Mouse (Mus musculus): ENCODE measurements around the gene Mief1.

Gene Mief1

DNA sequence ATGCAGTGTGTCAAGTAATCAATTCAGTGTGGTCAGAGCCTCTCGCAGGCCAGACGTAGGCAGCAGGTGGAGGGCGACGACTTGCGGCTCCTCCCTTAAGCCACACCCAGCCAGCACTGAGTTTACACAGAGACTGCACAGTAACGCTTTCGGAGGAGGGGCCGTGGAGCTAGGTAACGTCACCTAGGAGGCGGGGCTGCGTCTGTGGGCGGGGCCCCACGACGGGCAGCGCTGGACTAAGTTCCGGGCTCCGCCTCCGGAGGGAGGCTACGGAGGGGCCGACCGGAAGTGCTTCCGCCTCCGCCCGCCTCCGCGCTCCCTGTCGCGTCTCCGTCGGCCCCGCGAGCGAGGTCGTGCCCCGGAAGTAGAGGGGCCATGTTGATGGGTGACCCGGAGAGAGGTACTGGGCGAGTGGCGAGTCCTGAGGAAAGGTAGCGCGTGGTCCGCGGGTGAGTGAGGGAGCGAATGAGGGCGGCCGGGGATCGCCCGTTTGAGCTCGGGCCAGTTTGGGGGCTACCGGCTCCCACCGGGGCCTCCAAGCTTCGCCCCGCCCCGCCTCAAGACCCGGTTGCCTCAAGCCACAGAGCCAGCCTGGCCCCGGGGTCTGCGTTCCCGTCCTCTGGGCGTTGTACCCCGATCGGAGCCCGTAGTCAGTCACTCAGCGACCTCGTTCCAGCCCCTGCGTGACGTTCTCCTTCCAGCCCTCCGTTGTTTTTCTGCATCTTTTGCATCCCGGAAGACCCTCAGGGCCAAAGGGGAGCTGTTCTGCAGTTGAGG lies at the start of gene Mief1:
Gene Mief1, plus strand, starts transcription at position 286 of the 777 bp plus-strand sequence.
- DNase-seq: peak; percentile 99

DNA sequence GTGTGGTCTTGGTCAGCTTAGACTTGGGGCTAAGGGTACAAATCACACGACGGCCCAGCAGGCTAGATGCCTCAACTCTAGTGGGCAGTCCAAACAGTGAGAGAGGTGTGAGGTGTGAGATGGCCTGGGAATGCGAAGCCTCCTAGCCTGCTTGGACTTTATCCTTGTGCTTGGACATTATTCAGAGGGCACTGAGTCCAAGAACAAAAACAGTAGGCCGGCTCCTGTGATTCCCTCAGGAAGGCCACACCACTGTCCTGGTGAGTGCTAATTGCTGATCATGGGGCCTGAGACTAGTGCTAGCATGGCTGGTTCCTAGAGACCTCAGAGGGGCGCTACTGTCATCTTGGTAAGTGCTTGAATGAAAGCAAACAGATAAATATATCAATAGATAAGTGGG lies 44.9 kb upstream of the Mief1 start:
- DNase-seq: peak; percentile 70

DNA sequence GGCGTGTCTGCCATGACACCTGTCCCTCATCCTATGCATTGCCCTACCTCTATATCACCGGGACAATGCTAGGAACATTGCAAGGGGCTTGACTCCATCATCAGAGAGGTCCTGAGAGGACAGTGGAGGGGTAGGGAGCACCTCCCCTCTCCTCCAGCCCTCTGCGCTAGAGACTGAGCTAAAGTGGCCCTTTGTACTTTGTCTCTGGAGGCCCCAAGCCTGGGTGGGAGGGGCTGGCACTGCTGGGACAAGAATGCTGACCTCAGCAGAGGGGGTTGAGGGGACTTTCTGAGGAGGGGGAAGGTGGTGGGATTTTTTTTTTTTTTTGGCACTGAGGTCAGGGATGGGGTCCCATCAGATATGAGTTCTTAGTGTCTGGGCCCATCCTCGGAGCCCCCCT lies 43.7 kb upstream of the Mief1 start:
- DNase-seq: peak; percentile 78

DNA sequence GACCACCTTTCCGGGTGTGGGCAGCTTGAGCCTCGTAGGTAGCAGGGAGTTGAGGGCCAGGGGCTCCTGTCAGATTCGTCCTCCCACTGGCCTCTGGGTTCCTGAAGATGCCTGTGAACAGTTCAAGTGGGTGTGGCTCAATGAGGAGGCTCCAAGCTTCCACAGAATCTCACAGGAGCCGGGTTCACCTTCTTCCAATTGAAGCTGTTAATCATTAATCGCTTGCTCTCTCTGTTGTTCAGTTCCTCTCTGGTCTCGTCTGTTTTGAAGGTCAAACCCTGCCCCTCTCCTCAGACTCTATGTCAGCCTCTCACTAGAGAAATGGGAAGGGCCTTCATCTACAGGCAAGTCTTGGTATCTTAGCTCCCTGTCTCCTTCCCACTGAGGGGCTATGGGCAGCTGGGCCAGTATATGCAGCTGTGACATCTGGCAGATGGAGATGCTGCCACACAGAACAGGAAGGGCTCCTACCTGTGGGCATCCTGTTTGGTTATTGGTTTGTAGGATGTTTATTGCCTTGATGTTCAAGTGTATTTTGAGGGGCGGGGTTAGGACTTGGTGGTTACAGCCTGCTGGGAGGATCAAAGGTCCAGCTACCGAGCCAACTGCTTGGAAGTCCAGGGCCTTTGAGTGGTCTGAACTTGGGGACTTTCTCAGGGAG lies 42.1 kb upstream of the Mief1 start:
- peak; percentile 54 for DNase-seq

DNA sequence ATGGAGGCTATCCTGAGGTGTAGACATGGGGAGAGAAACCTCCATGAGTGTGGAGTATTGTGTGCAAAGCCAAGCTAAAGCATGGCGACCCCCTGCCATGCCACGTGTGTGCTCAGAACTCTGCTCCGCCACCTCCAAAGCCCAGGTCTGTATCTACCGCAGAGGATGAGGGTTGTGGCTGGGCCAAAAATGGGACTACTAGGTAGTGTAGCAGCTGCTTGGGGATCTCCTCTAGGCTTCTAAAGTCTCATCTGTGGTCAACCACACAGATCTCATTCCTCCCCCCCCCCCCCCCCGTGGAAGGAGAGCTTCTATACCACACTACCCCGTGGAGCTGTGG lies 41.6 kb upstream of the Mief1 start:
- DNase-seq: no peak

DNA sequence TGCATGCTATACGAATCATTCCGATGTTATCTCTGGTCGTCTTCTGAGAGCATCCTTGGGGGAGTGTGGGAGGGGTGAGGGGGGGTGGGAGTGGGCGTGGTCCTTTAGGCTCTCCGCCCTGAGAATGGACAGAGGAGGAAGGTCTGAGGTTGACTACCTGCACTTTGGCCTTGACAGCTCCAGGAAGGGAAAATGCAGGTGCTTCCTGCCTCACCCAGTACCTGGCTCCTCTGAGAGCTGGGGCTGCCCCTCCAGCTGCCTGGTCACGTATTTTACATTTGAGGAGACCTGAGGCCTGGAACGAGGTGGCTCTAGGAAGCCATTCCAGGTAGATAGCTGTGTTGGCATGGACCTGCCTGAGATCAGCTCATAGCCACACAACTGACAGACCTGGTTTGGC lies 41.0 kb upstream of the Mief1 start:
- DNase-seq: no peak

DNA sequence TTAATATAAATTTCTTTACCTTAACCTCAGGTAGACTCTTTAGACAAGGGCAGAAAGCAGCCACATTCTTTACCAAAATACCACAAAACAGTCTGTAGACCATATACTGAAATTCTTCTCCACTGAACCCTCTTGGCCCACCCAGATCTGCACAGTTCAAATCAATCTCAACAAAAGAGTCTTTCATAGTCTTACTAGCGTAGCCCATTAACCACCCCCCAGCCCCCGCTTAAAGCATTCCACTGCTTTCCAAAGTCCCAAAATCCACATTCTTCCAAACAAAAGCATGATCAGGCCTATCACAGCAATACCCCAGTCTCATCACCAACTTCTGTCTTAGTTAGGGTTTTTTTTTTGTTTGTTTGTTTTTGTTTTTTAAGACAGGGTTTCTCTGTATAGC lies 34.3 kb upstream of the Mief1 start:
- no peak for DNase-seq

DNA sequence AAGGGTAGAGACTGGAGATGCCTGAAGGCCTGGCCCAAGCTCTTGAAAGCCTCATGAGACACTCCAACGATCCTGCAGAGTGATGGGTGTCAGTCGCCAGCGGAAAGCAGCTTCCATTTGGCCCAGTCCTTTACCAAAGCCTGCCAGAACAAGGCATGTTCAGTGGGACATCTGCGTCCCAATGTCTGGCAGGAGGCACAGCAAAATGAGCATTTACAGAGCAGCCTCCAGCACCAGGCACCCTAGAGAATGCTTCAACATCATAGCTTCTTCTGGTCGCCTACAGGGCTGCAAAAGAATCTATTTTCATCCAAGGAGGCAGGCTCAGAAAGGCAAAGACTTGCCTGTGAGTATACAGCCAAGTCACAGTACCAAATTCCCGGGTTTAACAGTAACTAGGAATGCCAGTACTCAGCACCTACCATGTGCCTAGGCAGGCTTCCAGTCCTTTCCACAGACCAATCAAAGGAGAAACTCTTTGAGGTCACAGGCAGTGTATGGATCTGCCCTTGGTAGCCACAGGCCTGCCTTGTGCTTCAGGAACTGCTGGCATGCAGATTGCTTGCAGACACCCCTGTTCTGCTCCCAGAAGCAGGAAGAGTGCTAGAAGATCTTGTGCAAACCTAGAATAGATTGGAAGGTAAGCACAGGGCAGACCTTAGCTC lies 31.6 kb upstream of the Mief1 start:
- peak; percentile 42 for DNase-seq

DNA sequence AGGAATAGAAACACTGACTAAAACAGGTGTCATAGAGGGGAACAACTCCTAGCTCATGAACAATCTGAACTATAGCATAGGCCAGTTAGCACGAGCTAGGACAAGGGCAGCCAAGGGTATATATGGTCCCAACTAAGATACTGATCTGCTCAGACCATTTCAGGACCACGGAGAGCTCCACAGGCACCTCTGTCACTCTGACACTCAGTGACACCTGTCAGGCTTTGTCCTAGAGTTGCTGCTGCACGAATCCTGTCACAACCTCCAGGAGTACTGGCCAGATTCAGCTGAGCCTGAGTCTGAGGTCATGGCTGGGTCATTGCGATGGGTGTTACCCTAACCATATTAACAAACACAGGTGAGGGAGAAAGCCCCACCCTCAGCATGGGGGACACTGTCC lies 30.4 kb upstream of the Mief1 start:
- DNase-seq: no peak

DNA sequence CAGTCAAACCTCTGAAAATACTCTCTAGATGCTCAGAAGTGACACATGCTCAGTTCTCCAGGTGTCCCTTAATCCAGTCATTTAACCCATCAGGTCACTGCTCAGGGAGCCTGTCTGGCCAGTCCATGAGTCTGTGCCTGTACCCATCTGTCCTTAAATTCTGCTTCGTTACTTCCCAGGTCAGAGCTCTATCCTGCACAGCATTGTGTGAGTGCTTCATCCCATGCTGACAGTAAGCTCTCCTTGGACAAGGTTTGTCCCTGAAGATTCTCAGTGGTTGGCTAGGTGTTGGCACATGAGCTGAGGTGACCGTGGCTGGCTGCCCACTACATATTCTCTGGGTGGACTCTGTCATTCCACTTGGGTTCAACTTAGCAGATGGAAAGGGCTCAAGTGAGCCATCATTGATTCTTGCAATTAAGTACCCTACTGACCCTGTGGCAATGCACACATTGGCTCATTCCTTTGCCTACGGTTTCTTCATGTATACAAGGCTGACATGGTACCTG lies 27.7 kb upstream of the Mief1 start:
- no peak for DNase-seq

DNA sequence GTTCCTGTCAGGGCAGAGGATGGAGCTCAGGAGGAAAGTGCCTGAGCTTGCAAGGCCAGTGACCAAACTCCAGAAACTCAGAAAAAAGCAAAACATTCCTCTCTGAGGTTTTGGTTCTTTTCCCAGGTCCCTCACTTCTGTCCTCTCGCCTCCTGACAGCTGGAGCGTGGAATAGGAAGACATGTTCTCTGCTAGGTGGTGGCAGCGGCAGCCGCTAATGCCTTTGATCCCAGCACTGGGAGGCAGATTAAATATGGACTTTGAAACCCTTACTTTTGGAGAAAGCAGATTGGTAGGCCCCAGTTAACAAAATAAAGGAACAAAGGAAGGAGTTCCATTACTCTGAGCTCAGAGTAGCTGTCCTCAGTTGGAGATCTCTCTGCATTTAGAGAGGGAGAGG lies 25.4 kb upstream of the Mief1 start:
- peak; percentile 45 for DNase-seq

DNA sequence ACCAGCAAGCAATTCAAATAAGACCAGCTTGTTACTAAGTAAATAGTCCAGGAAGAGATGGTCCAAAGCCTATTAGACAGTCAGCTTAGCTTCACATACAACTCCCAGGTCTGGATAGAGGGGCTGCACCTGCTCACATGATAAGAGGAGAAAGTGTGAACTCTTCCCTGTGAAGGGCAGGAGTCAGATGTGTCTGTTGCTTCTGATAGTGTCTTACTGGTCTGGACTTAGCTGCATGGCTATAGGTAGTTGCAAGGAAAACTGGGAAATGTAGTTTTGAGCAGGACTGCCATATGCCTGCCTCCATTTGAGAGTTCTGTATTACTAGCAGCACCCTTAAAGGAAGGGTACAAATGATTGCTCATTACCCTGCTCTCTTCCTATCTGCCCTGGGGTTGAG lies 20.1 kb upstream of the Mief1 start:
- no peak for DNase-seq

DNA sequence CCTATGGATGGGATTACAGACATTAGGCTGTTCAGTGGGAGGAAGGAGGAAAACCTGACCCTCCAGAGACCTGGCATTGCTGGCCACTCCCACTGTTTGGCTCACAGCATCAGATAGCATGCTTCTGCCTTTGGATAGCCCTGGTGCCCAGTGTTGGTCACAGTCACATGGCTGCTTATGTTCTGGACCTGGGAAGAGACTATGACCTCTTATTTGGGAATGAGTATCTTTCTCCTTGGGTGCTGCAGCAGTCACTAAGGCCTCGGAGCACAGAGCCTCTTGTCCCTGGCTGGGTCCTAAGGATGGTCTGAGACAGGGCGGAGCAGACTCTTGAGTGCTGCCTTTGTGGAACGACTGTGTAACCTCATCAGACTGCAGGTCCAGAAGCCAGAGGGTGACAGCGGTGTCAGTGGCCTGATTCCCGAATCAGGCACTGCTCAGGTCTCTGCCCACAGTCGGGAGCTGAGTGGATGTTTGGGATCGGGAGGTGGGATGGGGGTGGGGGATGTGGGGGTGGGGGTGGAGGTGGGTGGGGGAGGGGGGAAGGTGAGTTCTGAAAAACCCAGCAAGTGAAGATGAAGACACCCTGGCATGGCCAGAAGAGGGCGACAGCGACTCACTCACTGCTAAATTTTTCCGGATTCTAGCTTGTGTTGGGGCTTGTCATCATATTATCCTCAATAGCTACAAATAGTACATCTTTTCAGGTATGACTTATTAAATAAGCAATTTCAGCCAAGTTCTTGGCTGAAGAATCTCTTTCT lies 17.9 kb upstream of the Mief1 start:
- DNase-seq: no peak

DNA sequence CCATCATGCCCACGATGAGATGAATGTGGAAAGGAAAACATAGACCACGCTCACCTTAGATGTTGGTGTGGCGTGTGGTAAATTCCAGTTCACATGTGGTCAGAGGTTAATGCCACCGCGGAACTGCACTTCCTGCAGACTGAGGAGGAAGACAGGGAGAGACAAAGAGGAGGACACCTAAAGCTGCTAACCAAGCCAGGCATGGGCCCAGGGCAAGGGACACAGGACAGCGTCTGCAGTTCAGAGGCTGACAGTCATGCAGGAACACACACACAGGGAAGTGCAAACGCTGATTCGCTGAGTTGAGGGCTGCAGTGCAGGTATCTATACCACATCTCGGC lies 17.4 kb upstream of the Mief1 start:
- DNase-seq: no peak

DNA sequence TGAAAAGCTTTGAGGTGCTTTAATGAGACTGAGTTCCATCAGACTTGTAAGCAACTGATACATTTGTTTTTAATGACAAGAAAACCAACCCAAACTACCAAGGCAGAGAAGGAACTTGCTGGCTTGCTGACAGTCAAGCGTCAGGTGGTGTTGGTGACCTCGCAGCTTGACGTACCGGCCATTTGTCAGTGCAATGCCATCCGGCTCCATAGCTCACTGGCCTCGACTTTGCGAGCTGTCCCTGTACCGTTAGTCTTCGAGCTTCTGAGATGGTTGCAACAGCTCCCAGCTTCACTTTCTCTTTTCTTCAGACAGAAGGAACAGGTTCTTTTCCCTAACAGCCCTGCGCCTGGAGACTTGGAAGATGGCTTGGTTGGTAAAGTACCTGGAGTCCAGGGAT lies 16.3 kb upstream of the Mief1 start:
- no peak for DNase-seq

DNA sequence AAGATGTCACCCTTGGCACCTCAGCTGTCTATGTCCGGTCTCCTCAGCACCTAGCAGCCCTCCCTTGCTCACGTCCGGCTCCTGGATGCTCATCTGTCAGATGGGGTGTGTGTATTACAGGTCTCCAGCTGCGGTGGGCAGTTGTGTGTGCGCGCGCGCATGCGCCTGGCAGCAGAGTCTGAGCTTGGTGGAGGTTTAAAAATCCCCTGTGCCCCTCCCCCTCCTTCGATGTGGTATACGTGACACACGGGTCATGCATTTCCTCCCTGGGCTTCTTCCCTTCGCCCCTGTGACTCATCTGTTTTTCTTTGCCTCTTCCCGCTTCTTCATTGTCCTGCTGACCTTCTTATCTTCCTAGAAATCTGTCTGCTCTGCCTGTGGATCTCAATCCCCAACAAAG lies 14.6 kb upstream of the Mief1 start:
- no peak for DNase-seq

DNA sequence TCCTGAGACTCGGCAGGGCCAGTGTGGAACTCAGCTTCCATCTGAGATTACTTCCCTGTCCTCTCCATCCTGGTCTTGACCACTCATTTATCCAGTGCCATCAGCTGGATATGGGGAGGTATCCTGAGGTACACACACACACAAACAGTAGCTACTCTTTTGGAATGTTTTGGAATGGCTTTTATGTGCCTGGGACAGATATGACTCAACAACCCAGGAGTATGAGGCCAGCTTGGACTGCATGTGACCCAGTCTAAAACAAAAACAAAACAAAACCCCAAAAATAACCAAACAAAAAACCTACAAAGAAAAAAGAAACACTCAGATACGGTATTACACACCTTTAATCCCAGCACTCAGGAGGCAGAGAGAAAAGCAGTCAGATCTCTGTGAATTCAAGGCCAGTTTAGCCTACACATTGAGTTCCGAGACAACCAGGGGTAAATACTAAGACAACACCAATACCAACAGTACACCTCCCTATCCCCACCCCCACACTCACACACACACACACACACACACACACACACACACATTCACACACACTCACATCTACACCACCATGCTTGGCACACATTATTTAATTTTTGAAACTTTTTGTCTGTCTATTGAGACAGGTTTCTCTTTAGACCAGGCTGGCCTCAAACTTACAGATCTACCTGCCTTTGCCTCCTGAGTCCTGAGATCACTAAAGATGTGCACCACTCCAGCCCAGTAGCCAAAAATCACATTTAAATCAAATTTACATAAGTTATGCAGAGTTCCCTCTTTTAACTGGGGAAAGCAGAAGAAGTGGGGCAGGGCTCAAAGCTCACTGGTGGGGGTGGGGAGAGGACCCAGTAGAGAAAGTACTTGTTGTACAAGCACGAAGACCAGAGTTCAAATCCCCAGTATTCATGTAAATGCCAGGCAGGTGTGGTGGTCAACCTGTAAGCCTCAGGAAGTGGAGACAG lies 13.8 kb upstream of the Mief1 start:
- no peak for DNase-seq

DNA sequence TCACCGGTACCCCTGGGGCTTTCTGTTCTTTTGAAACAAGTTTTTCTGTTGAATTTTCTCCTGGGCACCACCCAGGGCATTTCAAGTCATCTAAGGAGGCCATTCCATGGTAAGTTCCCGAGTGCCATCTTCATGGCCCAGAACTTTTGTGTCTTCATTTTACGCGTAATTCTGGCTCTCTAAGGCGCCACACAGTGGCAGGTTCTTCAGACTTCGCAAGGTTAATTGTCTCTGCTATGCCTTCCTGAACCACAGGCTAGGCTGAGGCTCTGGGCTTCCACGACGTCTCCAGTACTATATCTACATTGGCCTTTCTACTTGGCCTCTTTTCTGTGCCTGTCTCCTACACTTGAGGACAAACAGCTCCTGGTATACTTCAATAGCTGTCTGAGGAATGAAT lies 12.8 kb upstream of the Mief1 start:
- DNase-seq: no peak

DNA sequence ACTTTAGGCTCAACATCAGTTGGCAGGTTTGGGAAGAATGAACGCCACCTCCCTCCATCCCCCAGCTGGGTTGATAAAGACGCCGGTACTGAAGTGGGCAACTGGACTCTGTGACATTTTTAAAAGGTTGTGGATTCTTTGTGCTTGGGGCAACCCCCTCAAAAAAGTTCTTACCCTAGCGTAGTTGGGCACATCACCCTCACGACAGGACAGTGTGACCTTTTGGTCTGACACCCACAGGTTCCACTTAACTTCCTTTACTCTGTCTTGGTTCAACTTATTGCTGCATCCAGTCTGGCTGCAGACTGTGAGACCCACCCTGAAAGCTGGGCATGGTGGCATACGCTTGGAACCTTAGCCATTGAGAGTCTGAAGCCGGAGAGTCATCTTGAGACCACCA lies 10.1 kb upstream of the Mief1 start:
- no peak for DNase-seq

DNA sequence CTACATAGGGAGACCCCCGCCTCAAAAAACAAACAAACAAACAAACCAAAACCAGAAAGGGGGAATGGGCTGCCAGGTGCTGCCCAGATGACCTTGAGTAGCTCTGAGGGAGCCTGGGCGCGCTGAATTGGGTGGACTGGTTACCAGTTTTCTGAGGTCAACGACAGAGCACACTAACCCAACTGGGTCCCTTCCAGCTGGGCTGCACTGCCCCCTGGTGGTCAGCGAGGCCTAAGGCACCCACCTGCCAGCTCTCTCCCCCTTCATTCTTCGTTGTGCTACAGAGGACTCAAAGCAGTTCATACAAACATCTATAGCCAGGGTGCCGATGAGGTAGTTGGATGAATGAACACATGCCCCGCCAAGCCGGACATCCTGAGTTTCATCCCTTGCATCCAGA lies 8.6 kb upstream of the Mief1 start:
- DNase-seq: peak; percentile 76

DNA sequence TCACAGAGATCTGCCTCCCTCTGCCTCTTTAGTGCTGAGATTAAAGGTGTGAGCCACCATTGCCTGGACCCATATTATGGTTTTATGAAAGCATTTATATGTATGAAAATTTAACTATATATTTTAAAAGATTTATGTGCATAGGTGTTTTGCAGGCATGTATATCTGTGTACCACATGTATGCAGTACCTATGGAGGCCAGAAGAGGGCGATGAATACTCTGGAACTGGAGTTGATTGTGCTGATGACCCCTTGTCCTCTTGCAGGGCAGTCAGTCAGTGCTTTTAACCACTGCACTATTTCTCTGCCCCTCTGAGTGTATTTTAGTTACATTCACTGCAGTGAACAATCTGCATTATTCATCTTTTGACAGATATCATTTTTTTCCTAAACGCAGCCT lies 8.0 kb upstream of the Mief1 start:
- peak; percentile 70 for DNase-seq

DNA sequence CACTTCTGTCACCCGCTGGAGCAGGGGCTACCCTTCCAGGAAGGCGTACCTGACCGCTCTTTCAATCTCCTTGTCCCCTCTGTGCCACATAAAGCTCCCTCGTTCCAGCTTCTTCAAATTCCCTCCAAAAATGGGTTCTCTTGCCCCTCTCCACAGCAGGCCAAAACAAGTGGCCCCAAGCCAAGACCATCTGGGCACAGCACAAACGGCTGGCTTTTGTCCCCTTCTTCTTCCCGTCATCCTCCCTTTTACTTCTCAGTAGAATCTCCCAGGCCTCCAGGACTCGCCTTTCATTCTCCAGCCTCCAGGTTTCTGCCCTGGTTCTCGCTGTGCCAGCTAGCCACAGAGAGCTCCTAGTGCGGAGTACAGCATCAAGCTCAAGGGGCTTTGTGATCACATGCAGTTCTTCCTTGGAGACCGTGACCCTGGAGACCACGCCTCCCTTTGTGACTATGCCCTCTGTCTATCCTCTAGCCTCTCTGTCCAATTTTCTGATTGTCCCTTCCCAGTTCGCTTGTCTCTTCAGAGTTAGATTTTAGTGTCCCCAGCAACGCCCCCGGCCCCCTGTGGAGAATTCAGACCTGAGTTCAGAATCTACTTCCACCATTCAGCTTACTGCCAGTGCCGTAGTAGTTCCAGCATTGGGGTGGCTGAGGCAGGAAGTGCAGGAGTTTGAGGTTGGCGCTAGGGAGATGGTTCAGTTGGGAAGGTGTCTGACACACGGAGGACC lies 5.6 kb upstream of the Mief1 start:
- DNase-seq: no peak
